Mouse (Mus musculus): ENCODE data around the gene Fstl1. TPM values are rescaled to one million over a fixed set of nuclear protein-coding genes. Genes with fewer than 3 reads are reported as not detected.

Gene Fstl1
- total RNA-seq, 2 experiments from 2014 or later, result 49.7 to 58.0 TPM

GRCm38 (mm10) chr16:37867791-37868505 is 91.3 kb downstream of the Fstl1 start, which contains the start of gene Lrrc58:
TSS of gene Lrrc58 (plus strand) at chr16:37868389.
- DNase-seq (ENCODE audit: low spot score in 2 of 2), result peak; percentile 84 to 89

- peak; percentile 23 to 81 for DNase-seq (ENCODE audit: low spot score in 2 of 2)
These were observed 92.1 kb downstream of the Fstl1 start for GRCm38 (mm10) chr16:37868506-37869469.

- peak in 1 of 2 experiments; percentile 24 for DNase-seq (ENCODE audit: low spot score in 2 of 2)
These were observed 93.0 kb downstream of the Fstl1 start for GRCm38 (mm10) chr16:37869470-37870231.

GRCm38 (mm10) chr16:37871112-37871715 is 94.5 kb downstream of the Fstl1 start:
- peak in 1 of 2 experiments; percentile 52 for DNase-seq (ENCODE audit: low spot score in 2 of 2)

- no peak for DNase-seq (ENCODE audit: low spot score in 2 of 2)
These were observed 98.0 kb downstream of the Fstl1 start for GRCm38 (mm10) chr16:37874501-37875235.

GRCm38 (mm10) chr16:37877406-37877805 is 100.7 kb downstream of the Fstl1 start:
- DNase-seq (ENCODE audit: low spot score in 2 of 2), result no peak

- DNase-seq (ENCODE audit: low spot score in 2 of 2), result no peak
These were observed 102.4 kb downstream of the Fstl1 start for GRCm38 (mm10) chr16:37878951-37879505.

GRCm38 (mm10) chr16:37879750-37880419 is 103.2 kb downstream of the Fstl1 start:
- DNase-seq (ENCODE audit: low spot score in 2 of 2), result no peak

- DNase-seq (ENCODE audit: low spot score in 2 of 2), result no peak
These were observed 104.5 kb downstream of the Fstl1 start for GRCm38 (mm10) chr16:37881168-37881567.

Other genes starting within 250 kb of the Fstl1 start
- 10 to 100 TPM; 18.1 to 19.8 TPM for gene Gtf2e1, start 237.1 kb upstream of the Fstl1 start, total RNA-seq (2021)
- gene Rabl3, start 237.0 kb upstream of the Fstl1 start, total RNA-seq (2021), result 1 to 10 TPM; 9.2 to 9.6 TPM
- not detected for gene Hgd, start 196.7 kb upstream of the Fstl1 start, total RNA-seq (2021)
- 10 to 100 TPM; 70.0 to 84.8 TPM for gene Ndufb4, start 122.4 kb upstream of the Fstl1 start, total RNA-seq (2021)
- gene Gm36028, start 84.3 kb downstream of the Fstl1 start, total RNA-seq (2021), result under 1 TPM in 1 of 2 experiments, not detected in 1; 0.45 TPM
- 100 to 1,000 TPM; 123 to 140 TPM for gene Lrrc58, start 91.5 kb downstream of the Fstl1 start, total RNA-seq (2021)
- gene Gpr156, start 139.6 kb downstream of the Fstl1 start, total RNA-seq (2021), result 1 to 10 TPM; 1.1 to 1.2 TPM